Mouse (Mus musculus) liver (tissue): ENCODE measurements around the gene Celf1.
"Not testable (repeated sequence)": the region's sequence is repeated elsewhere in the genome, so short reads cannot be mapped to it uniquely, and the experiment has no call there.

Experiments
- DNase-seq: peaks from one replicate; pipeline ENCODE4 v3.0.0-alpha.2; 2020; ENCODE audit warnings: mixed read lengths

The Celf1 gene

GRCm38 (mm10) chr2:90940233-90941229 is at the start of gene Celf1:
Gene Celf1, plus strand, starts transcription at chr2:90940382.
- DNase-seq, result peak; percentile 90

GRCm38 (mm10) chr2:90893673-90894298 is 46.4 kb upstream of the Celf1 start:
- peak; percentile 85 for DNase-seq

- not testable (repeated sequence) for DNase-seq
Observed at GRCm38 (mm10) chr2:90894299-90894677, 45.9 kb upstream of the Celf1 start.

- DNase-seq, result no peak
Observed at GRCm38 (mm10) chr2:90903398-90903797, 36.8 kb upstream of the Celf1 start.

GRCm38 (mm10) chr2:90904076-90904855 is 35.9 kb upstream of the Celf1 start, which contains the start of the genes Kbtbd4 and Ndufs3:
Gene Kbtbd4, plus strand, starts transcription at chr2:90904740.
Gene Ndufs3, minus strand, starts transcription at chr2:90904827.
- DNase-seq, result peak; percentile 90

- DNase-seq, result peak; percentile 57
Observed at GRCm38 (mm10) chr2:90904856-90905224, 35.3 kb upstream of the Celf1 start.

- DNase-seq, result no peak
Observed at GRCm38 (mm10) chr2:90906721-90907120, 33.5 kb upstream of the Celf1 start.

- DNase-seq, result no peak
Observed at GRCm38 (mm10) chr2:90910861-90911260, 29.3 kb upstream of the Celf1 start.

GRCm38 (mm10) chr2:90911668-90912067 is 28.5 kb upstream of the Celf1 start:
- no peak for DNase-seq

- DNase-seq, result no peak
Observed at GRCm38 (mm10) chr2:90913671-90914070, 26.5 kb upstream of the Celf1 start.

GRCm38 (mm10) chr2:90915516-90915915 is 24.7 kb upstream of the Celf1 start:
- no peak for DNase-seq

- DNase-seq, result no peak
Observed at GRCm38 (mm10) chr2:90916560-90917232, 23.5 kb upstream of the Celf1 start.

- DNase-seq, result peak; percentile 81
Observed at GRCm38 (mm10) chr2:90917233-90917998, 22.8 kb upstream of the Celf1 start.

- peak; percentile 29 for DNase-seq
Observed at GRCm38 (mm10) chr2:90917999-90918698, 22.0 kb upstream of the Celf1 start.

- DNase-seq, result no peak
Observed at GRCm38 (mm10) chr2:90921178-90921577, 19.0 kb upstream of the Celf1 start.

GRCm38 (mm10) chr2:90922636-90923035 is 17.5 kb upstream of the Celf1 start:
- no peak for DNase-seq

- DNase-seq, result no peak
Observed at GRCm38 (mm10) chr2:90928566-90928965, 11.6 kb upstream of the Celf1 start.

GRCm38 (mm10) chr2:90931829-90932228 is 8.4 kb upstream of the Celf1 start:
- no peak for DNase-seq

GRCm38 (mm10) chr2:90932273-90932672 is 7.9 kb upstream of the Celf1 start:
- no peak for DNase-seq

GRCm38 (mm10) chr2:90938362-90938761 is 1.8 kb upstream of the Celf1 start:
- DNase-seq, result no peak

- DNase-seq, result no peak
Observed at GRCm38 (mm10) chr2:90939750-90940149, 432 bp upstream of the Celf1 start.
